Comparison of ENCODE assay signal across 9 mouse cellular contexts in genomic region chr4:53952288-53952687, GRCm38 (mm10).
A peak's percentile ranks its signal among the peaks of the same experiment; 100 is the strongest.
DNase-seq lines count a peak whose midpoint lies in the region; ATAC-seq lines count a peak whose summit lies in the region.
"Had no signal": no experiment of that assay in that cellular context is flagged by ENCODE, and none has a peak within 500 bp of the region (broad histone marks: within the 10 kb centered on the region; RNA-seq: fewer than 3 reads in every experiment).

No protein-coding gene starts in this region.

- no peaks in the 10 kb centered on the region for H3K36me3 ChIP-seq in forebrain, embryonic 10.5 days (replicated peaks)
- no peaks in the 10 kb centered on the region for H3K36me3 ChIP-seq in forebrain, embryonic 14.5 days (ENCODE audit: control insufficient read depth, insufficient read depth, low read length)
- H3K36me3 ChIP-seq in neural tube, embryonic 15.5 days = no peaks in the 10 kb centered on the region

- peaks cover 28% of the 10 kb centered on the region for H3K4me1 ChIP-seq in forebrain, embryonic 10.5 days
- H3K4me1 ChIP-seq in forebrain, embryonic 14.5 days (ENCODE audit: control insufficient read depth, insufficient read depth, low read length) = peaks cover 4% of the 10 kb centered on the region
- H3K4me1 ChIP-seq in neural tube, embryonic 15.5 days = peaks cover 12% of the 10 kb centered on the region; the same call in 1 of the 2 replicates

- H3K27ac ChIP-seq in forebrain, embryonic 10.5 days = peak overlapping the region; percentile 82
- no peak overlapping the region for H3K27ac ChIP-seq in forebrain, embryonic 14.5 days (ENCODE audit: low read depth, low read length)
- 0 out of 2 replicates have a peak overlapping the region, but pooled peaks have one; percentile 30 for H3K27ac ChIP-seq in neural tube, embryonic 15.5 days (replicated peaks)
- H3K27ac ChIP-seq: liver, embryonic 14.5 days had no signal

- no peak overlapping the region for H3K9ac ChIP-seq in forebrain, embryonic 14.5 days (ENCODE audit: low read length)
- no peak overlapping the region for H3K9ac ChIP-seq in neural tube, embryonic 15.5 days (replicated peaks)
- H3K9ac ChIP-seq: liver, embryonic 14.5 days had no signal

- no peaks in the 10 kb centered on the region for H3K27me3 ChIP-seq in forebrain, embryonic 10.5 days (ENCODE audit: poor library complexity, severe bottlenecking)
- no peaks in the 10 kb centered on the region for H3K27me3 ChIP-seq in forebrain, embryonic 14.5 days (replicated peaks; ENCODE audit: control insufficient read depth, insufficient read depth, low read length)
- H3K27me3 ChIP-seq in neural tube, embryonic 15.5 days (replicated peaks) = no peaks in the 10 kb centered on the region

- under 1% methylated on average over 3 of the region's 3 CpGs for WGBS in forebrain, embryonic 10.5 days
- 5% methylated on average over 3 of the region's 3 CpGs for WGBS in forebrain, embryonic 14.5 days
- WGBS in neural tube, embryonic 15.5 days = 15% methylated on average over 3 of the region's 3 CpGs

- no peak overlapping the region for H3K4me2 ChIP-seq in forebrain, embryonic 14.5 days (ENCODE audit: low read length)
- H3K4me2 ChIP-seq in neural tube, embryonic 15.5 days = no peak overlapping the region

- no peak overlapping the region for H3K4me3 ChIP-seq in forebrain, embryonic 10.5 days
- no peak overlapping the region for H3K4me3 ChIP-seq in forebrain, embryonic 14.5 days (ENCODE audit: low read depth, low read length)
- H3K4me3 ChIP-seq in neural tube, embryonic 15.5 days (replicated peaks) = no peak overlapping the region

- no peaks in the 10 kb centered on the region for H3K9me3 ChIP-seq in forebrain, embryonic 10.5 days
- H3K9me3 ChIP-seq in forebrain, embryonic 14.5 days (replicated peaks; ENCODE audit: control insufficient read depth, low read length) = no peaks in the 10 kb centered on the region
- H3K9me3 ChIP-seq in neural tube, embryonic 15.5 days (replicated peaks) = no peaks in the 10 kb centered on the region

- DNase-seq in forebrain, embryonic 10.5 days (ENCODE audit: extremely low spot score, low spot score) = peak; percentile 51
- DNase-seq in forebrain, embryonic 14.5 days (ENCODE audit: low spot score) = no peak
- no peak for DNase-seq in neural tube, embryonic 10.5 days (ENCODE audit: extremely low spot score, low spot score)
- peak; percentile 13 to 43 for DNase-seq in kidney, postnatal 4 days
- no peak for DNase-seq in natural killer cell, adult 2 months (ENCODE audit: low spot score in 2 of 2)
- no peak for DNase-seq in testis, postnatal 10 days (ENCODE audit: low spot score)
- DNase-seq in spleen, adult 18-20 months = no peak

- no peak for ATAC-seq in forebrain, embryonic 14.5 days
- ATAC-seq in neural tube, embryonic 15.5 days (ENCODE audit: low FRiP score) = no peak

Comparison
In these comparisons a context has a peak if more than half of its experiments do, and no peak if none do; other contexts are left out.
1. DNase-seq: peak in forebrain, embryonic 10.5 days (single experiment) and kidney, postnatal 4 days (2 of 2); none in forebrain, embryonic 14.5 days (single experiment), neural tube, embryonic 10.5 days (single experiment), natural killer cell, adult 2 months (0 of 2), testis, postnatal 10 days (single experiment) and spleen, adult 18-20 months (0 of 2).